Mouse (Mus musculus) A20 (cell line): Measurements from ENCODE around the gene Klhl33.
A peak's percentile ranks its signal among the peaks of the same experiment; 100 is the strongest.
"Not testable (repeated sequence)": the region's sequence is repeated elsewhere in the genome, so short reads cannot be mapped to it uniquely, and the experiment has no call there.

Experiments used
- DNase-seq: peaks from one replicate; pipeline ENCODE4 v3.0.0-alpha.2; 2011; ENCODE audit warnings: low read depth, low spot score

Klhl33 gene

DNA sequence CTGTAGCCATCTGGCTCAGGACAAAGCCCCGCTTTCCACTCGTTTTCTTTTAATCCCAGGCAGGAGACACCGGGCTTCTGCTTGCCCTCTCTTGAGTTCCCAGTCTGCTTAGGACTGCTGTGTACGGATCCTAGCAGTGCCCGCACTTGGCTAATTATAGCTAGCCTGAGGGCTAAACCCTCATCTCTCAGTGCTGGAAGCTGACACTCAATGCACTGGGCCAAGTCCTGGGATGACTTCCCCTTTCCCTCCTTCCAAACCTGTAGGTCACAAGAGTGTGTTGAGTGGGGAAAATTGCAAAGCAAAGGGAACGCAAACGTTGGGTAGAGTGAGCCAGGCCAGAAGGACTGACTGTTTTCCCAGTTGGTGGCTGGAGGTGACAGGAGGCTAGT lies at the start of gene Klhl33:
Klhl33 (minus strand) TSS at position 134 of the 392 bp plus-strand sequence.
- no peak for DNase-seq

DNA sequence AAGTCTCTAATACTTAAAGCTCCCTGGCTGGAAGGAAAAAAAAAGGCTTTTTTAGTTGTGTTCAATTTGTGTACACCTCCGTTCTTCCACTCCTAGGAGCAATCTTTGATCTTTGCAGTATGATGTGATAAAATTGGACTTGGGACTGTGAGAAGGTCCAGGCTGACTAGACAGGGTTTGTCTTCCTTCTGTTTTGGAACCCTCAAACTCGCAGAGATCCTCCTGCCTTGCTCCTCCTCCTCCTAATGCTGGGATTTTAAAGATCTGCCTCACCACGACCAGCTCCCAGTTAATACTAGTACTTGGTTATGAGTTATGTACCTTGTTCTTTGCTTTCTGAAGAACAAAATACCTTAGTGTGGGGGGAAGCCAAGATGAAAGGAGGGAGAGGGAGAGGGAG lies 48.2 kb upstream of the Klhl33 start:
- DNase-seq, result not testable (repeated sequence)

DNA sequence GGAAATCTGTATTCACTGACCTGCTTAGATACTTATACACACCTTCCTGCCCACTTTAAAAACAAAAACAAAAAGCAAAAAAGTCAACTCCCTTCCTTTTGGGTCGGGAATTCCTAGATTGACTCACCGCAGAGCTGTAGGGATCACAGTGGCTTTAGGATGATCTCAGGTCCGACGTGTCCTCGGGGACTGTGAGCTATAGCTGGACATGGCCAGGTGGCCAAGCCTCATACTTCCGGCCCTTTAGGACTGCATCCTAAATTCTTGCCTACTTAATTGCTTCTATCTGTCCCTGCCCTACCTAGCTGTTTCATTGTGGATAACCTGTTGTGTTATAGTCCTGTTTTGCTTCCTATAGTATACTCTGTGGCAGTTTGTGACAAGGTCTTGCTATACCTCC lies 47.8 kb upstream of the Klhl33 start:
- peak; percentile 23 for DNase-seq

DNA sequence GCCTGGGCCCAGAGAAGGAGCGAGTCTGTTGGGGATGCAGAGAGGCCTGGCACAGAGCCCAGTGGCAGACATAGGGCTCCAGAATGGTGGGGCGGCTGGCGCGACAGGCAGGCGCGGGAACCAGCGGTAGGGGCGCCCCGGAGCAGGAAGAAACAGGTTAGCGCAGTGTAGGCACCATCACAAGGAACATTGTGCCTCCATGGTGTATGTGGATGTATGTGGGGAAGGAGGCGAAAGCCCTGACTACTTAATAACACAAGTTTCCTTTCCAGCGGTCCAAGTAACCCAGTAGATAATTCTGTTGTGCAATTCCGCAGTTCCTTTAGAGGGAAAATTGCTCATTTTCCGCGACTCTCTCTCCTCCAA lies 47.3 kb upstream of the Klhl33 start:
- DNase-seq, result not testable (repeated sequence)

DNA sequence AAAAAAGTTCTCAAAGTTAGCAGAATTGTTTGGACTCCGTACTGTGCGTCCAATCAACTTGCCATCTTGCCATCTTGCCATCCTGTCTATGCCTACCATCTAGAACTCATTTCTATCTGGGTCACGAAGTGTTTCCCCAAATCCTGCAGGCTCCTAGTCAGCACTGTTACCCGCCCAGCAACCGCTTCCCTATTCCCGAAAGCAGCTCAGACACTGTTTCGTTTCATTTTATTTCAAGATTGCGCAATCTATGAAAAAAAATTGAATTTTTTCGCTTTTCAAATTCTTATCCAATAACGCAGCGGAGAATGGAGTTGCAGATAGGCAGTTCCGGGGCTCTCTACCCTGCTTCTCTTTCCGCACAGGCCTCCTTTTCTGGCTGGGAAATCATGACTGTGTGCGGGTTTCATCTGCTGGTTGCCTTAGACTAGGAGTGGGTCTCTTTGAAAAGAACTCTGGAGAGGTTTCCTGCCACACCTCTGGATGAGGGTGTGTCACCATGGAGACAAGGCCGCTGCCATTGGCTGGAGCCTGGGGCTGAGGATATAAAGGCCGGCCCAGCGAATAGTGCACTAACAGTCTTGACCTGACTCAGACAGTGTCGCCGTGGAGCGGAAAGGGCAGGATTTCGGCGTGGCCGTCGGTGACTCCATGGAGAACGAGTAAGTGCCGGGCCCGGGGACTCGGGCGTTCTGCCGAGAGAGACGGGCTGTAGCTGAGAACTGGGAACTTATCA lies 46.8 kb upstream of the Klhl33 start, which contains the start of gene Gm49342:
Gm49342 (plus strand) TSS at position 586 of the 736 bp plus-strand sequence.
- DNase-seq, result peak; percentile 96

- DNase-seq, result peak; percentile 85
Observed at GRCm38 (mm10) chr14:50938940-50939339, 41.6 kb upstream of the Klhl33 start.

DNA sequence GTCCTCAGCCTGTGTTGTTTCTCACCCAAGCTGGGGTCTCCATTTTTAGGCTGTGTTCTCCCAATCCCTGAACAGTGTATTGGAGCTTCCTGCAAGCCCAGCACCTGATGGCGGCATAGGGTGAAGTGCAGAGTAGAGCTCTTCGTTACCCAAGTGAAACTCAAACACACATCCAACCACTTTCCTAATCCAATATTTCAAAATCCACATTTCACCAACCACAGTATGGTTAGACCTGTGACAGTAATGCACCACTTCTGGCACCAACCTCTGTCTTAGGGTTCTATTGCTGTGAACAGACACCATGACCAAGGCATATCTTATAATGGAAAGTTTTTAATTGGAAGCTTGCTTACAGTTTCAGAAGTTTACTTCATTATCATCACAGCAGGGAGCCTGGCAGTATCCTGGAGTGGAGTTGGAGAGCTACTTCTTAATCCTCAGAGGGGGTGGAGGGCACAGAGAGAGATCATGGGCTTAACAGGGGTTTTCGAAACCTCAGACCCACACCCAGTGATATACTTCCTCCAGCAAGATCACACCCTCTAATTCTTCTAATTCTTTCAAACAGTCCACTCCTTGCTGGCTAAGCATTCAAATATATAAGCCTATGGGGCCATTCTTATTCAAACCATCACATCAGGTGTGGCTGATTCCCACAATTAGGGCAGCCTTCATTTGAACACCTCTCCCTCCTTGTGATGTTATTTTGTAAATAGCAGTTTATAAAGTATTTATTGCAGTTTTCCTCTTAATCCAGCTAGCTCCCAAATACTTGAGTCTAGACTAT lies 41.0 kb upstream of the Klhl33 start:
- no peak for DNase-seq

- DNase-seq, result no peak
Observed at GRCm38 (mm10) chr14:50936649-50937048, 39.3 kb upstream of the Klhl33 start.

GRCm38 (mm10) chr14:50931493-50932020 lies 34.2 kb upstream of the Klhl33 start:
- peak; percentile 70 for DNase-seq

GRCm38 (mm10) chr14:50930754-50931492 lies 33.6 kb upstream of the Klhl33 start, which contains the start of the genes Pip4p1 and Pnp:
Pip4p1 (minus strand) TSS chr14:50930856.
Pnp (plus strand) TSS chr14:50931082.
- peak; percentile 99 for DNase-seq

- peak; percentile 89 for DNase-seq
Observed at GRCm38 (mm10) chr14:50930377-50930753, 33.1 kb upstream of the Klhl33 start.

GRCm38 (mm10) chr14:50929951-50930350 lies 32.6 kb upstream of the Klhl33 start:
- DNase-seq, result peak; percentile 82

DNA sequence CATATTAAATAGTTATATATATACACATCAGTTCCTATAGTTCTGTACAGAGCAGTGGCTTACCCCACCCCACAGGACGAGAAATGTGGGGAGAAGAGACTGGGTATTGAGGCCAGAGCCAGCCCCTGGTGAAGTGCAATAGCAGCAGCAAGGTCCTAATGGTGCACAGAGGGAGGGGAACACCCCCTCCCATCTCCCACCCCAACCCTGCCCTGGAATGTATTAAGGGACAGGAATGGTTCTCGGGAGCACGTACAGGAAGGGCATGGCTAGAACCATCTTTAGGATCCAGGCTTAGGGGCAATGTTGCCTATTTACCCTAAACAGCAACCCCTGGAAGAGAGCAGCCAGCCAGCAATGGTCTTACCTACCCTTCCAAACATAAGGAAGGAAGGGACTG lies 30.1 kb upstream of the Klhl33 start:
- no peak for DNase-seq

GRCm38 (mm10) chr14:50925111-50925920 lies 28.0 kb upstream of the Klhl33 start:
- no peak for DNase-seq

DNA sequence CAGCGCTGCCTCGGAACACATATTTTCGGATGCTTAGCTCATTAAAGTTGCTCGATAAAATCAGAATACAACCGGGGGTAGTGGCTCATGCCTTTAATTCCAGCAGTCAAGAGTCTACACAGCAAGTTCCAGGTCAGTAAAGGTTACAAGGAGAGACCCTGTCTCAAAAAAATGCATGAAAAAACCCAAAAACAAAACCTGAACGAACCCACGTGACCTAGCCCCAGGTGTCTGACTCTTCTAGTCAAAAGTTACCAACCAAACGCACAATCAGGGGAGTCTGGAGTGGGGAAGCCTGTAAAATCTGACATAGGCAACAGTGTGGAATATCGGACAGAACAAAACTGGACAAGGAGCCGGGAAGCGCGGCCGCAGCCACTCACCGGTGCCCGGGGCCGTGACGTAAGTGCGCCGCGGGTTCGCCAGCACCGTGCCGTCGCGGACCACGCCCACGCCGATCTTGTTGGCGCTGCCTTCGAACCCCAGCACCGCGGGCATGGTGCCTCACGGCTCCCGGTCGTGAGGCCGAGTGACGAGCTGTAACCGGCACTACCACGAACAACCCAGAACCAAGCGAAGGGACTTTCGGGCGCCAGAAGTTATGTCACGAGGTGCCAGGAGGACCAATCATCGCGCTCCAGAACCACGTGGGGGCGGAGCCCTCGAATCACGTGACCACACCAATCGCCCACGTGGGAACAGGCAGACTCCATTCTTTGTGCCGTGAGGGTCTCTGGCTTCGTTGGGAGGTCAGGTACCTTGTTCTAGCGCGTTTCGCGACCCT lies 27.2 kb upstream of the Klhl33 start, which contains the start of the genes Osgep and Apex1:
Osgep (minus strand) TSS at position 613 of the 784 bp plus-strand sequence.
Apex1 (plus strand) TSS at position 688 of the 784 bp plus-strand sequence.
- peak; percentile 97 for DNase-seq

DNA sequence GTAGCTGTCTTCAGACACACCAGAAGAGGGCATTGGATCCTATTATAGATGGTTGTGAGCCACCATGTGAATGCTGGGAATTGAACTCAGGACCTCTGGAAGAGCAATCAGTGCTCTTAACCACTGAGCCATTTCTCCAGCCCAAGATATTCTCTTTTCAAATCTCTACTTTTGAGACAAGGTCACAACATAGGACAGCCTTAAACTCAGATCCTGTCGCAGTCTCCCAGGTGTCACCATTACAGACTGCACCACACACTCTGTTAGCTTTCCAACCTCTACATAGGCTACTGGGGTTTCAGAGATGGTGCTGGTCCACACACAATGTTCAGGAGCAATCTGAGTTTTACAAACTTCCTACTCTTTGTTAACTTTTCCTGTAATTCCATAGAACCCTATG lies 26.1 kb upstream of the Klhl33 start:
- peak; percentile 60 for DNase-seq

DNA sequence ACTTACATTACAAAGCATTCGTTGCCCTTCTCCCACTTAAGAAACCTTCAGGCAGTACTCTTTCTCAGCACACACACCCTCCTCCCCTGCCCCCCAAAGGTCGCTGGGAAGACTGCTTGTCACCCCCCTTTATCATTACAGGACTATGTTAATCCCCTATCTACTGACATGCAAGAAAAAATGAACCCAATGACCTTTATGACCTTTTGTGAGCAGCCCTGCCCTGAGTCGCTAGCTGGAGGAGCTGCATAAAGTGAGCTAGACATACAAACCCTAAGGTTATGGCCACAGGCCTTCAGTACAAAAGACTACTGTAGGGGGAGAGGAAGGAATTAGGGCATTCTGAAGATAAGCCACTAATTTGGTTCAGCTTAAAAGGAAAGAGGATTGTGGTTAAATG lies 14.0 kb upstream of the Klhl33 start:
- DNase-seq, result no peak

- no peak for DNase-seq
Observed at GRCm38 (mm10) chr14:50908126-50908525, 10.8 kb upstream of the Klhl33 start.

- DNase-seq, result not testable (repeated sequence)
Observed at GRCm38 (mm10) chr14:50905327-50905726, 8.0 kb upstream of the Klhl33 start.

DNA sequence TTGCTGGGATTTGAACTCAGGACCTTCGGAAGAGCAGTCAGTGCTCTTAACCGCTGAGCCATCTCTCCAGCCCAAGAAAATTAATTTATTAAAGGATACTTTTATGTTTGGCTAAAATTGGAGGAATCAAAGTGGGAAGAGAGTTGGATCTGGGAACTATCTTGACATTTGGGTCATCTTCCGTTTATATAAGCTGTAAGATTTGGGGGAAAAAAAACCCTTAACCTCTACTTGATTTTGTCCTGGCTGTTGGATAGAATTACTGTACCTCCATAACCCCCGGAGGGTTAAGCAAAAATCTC lies 7.5 kb upstream of the Klhl33 start:
- no peak for DNase-seq
